Mouse (Mus musculus): ENCODE measurements around the gene Eipr1.

Gene Eipr1

DNA sequence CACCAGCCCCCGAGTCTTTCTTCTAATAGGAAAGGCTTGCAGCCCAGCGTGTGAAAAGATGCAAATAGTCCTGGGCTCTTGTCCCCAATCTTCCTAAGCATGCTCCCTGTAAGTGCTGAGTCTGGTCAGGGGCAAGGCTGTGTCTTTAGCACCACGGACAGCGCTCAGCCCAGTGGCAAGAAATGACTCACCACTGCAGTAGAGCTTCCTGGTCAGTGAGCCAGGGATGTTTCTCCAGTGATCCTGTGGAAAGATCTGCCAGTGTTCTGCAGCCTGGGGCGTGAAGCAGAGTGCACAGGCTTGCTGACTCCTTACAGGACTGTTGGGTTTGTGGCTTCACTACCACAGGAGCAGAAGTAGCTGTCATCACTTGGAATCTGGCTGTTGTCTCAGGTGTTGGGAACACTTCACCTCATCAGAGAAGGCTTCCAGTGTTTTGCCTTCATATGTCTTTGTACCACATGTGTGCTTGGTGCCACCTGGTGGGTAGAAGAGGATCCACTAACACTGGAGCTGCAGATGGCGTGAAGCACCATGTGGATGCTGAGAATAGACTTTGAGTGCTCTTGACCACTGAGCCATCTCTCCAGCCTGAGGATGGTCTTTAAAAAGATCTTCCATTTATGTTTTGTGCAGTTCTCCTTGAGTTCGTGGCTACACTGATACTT, 79.6 kb downstream of the Eipr1 start:
- TF ChIP-seq GATA4 (IDR thresholded peaks at IDR 0.05; ENCODE audit: insufficient replicate concordance, low read length), result no peak

DNA sequence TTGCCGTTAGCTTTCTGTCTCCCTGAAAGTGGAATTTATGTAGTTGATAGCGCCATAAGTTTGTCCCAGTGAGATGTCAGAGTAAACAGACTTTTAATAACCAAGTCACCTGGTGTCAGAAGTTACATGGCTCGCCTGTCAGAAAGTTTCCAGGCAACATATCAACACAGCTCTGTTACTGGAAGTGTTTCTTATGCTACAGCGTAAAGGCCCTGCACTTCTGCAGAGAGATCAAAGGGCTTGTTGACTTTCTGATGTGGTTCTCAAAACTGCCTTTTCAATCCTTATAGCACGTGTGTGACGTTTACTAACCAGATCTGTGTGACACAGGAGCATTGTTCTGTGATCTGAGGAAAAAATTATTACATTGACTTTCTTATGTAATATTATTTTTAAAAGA, 82.7 kb downstream of the Eipr1 start:
- TF ChIP-seq GATA4 (IDR thresholded peaks at IDR 0.05; ENCODE audit: insufficient replicate concordance, low read length), result no peak

GRCm38 (mm10) chr12:28835683-28836082, 84.1 kb downstream of the Eipr1 start:
- no peak for TF ChIP-seq GATA4 (IDR thresholded peaks at IDR 0.05; ENCODE audit: insufficient replicate concordance, low read length)

DNA sequence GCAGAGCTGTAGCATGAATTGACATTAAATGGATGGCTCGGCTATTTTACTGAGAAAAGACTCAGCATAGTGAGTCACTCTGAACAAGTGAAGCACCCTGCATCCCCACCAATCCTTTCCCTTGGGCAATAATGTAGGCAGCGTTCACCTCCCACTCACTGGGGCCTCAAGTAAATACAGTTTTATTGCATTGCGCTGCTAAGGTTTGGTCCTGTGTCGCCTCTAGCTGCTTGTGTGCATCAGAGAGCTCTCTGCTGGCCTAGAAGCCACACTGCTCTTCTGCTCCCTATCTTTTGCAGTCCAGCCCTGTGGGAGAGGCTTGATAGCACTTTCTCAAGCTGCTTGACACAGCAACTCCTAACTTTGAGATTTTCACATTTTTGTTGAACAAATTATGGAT, 86.7 kb downstream of the Eipr1 start:
- no peak for TF ChIP-seq GATA4 (IDR thresholded peaks at IDR 0.05; ENCODE audit: insufficient replicate concordance, low read length)

GRCm38 (mm10) chr12:28838971-28839370, 87.4 kb downstream of the Eipr1 start:
- no peak for TF ChIP-seq GATA4 (IDR thresholded peaks at IDR 0.05; ENCODE audit: insufficient replicate concordance, low read length)

DNA sequence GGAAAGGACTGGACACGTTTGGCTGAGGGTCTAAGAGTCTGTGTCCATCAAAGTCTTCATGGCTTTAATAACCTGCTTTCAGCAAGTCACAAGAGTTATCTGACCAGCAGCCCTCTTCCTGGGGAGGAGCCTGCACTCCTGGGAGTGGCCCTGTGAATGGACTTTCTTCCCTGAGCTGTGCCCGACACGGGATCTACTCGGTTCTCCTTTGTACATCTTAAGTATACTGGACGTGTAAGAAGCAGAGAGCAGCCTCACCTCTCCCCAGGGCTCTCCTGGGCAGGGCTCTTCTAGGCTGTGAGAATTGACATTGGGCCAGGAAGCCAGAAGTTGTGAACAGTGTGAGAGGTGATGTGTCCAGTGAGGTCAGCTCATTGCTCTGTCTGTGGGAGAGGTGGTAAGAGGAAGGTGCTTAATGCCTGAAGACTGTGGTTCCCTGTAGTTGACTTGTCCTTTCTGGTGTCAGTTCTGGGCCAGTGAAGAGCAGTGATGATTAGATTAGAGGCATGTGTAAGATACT, 89.6 kb downstream of the Eipr1 start:
- no peak for TF ChIP-seq GATA4 (IDR thresholded peaks at IDR 0.05; ENCODE audit: insufficient replicate concordance, low read length)

DNA sequence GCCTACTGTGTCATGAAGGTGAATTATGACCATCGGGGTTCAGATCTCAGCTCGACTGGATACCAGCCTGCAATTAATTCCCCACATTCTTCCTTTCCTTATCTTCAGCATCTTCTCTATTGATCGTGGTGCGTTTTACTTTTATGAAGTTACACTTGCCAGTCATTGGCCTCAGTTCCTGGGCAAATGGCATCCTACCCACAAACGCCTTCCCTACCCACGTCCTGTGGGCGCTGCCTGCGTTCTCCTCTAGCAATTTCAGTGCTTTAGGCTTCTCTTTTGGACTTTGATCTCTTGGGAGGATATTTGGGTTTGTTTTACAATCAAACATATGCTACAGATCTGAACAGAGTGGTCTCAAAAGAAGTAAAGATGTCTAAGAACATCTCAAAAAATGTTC, 94.2 kb downstream of the Eipr1 start:
- TF ChIP-seq GATA4 (IDR thresholded peaks at IDR 0.05; ENCODE audit: insufficient replicate concordance, low read length), result no peak

GRCm38 (mm10) chr12:28847401-28847800, 95.8 kb downstream of the Eipr1 start:
- no peak for TF ChIP-seq GATA4 (IDR thresholded peaks at IDR 0.05; ENCODE audit: insufficient replicate concordance, low read length)

DNA sequence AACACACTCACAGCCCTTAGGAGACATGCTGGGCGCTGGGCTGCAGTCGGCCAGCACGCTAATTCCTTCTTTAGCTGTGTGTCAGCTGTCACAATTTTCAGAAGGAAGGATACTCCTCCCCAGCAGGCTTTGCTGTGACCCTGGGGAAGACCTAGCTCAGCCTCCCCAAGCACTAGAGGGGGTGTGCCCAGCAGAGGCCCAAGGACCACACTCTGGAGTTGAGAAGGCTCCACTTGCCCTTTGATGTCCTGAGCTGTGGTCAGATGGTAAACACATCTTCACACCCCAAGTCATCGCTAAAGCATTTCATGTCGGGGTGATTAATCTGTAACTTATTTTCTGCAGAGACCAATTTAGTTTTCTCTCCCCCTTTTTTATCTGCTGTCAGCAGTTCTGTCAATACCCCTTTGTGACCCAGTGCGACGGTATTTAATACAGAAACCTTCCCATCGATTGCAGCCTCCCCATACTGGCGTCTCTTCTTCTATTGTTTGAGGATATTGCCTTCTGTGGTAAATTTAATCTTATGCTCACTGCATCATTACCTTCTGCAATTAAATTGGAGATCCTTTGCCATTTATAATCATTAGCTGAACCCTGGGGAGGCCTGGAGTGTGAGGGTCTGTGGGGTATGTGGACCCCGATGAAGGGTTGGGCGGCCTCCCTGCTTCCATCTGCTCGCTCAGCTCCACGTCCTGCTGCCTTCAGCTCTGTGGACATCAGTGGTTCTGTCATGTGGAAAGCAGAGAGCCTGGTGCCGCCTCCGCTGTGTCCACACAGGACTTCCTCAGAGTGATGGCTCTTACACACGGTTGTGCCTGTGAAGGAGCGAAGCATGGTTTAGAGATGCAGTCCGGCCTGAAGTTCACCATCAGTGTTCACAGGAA, 97.4 kb downstream of the Eipr1 start:
- TF ChIP-seq GATA4 (IDR thresholded peaks at IDR 0.05; ENCODE audit: insufficient replicate concordance, low read length), result no peak

GRCm38 (mm10) chr12:28859495-28860263, 108.1 kb downstream of the Eipr1 start:
- TF ChIP-seq GATA4 (IDR thresholded peaks at IDR 0.05; ENCODE audit: insufficient replicate concordance, low read length), result no peak

GRCm38 (mm10) chr12:28860264-28860560, 108.6 kb downstream of the Eipr1 start:
- TF ChIP-seq GATA4 (IDR thresholded peaks at IDR 0.05; ENCODE audit: insufficient replicate concordance, low read length), result no peak

- no peak for TF ChIP-seq GATA4 (IDR thresholded peaks at IDR 0.05; ENCODE audit: insufficient replicate concordance, low read length)
These were observed 111.7 kb downstream of the Eipr1 start for GRCm38 (mm10) chr12:28863260-28863659.

DNA sequence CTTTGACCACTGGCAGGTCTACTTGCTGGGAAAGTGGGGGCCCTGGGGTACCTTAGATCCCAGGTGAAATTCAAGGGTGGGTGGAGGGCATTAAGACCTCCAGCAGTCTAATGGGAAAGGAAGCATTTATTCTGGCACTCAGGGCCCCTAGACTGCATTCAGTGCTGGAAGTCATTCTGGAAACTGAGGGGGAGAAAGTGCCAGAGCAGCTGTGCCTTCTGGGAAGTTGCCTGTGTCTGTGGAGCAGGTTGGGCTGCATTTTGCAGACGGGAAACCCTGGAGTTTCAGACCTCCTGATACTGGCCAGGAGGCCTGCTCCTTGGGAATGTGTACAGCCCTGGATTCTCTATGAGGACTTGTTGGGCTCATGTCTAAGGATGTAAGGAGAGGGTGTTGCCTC, 114.5 kb downstream of the Eipr1 start:
- TF ChIP-seq GATA4 (IDR thresholded peaks at IDR 0.05; ENCODE audit: insufficient replicate concordance, low read length), result no peak

- no peak for TF ChIP-seq GATA4 (IDR thresholded peaks at IDR 0.05; ENCODE audit: insufficient replicate concordance, low read length)
These were observed 117.2 kb downstream of the Eipr1 start for GRCm38 (mm10) chr12:28868794-28869193.

GRCm38 (mm10) chr12:28872271-28872670, 120.7 kb downstream of the Eipr1 start:
- TF ChIP-seq GATA4 (IDR thresholded peaks at IDR 0.05; ENCODE audit: insufficient replicate concordance, low read length), result no peak

Data from liver, adult (tissue).